Mouse (Mus musculus) midbrain, postnatal 0 days (tissue): ENCODE results near the gene Msrb3. TPM values are rescaled to one million over a fixed set of nuclear protein-coding genes. Genes with fewer than 3 reads are reported as not detected.

Experiments
- ATAC-seq: fragments of 200-750 bp; cut with Nextera tagmentation; 2 replicates; pipeline ENCODE4 v1.8.0; 2017; ENCODE audit warnings: moderate number of reproducible peaks, mild to moderate bottlenecking, moderate TSS enrichment, moderate library complexity; ENCODE audit not compliant: low FRiP score
- DNase-seq: peaks from one replicate; pipeline ENCODE4 v3.0.0-alpha.2; 2015; ENCODE audit warnings: low spot score
- H3K27ac ChIP-seq: fragments of 300-500 bp; sonication (generic); 2 replicates; pipeline ENCODE4 v1.5.1; 2014; ENCODE audit warnings: low read depth, mild to moderate bottlenecking, low read length, mixed read lengths
- H3K27me3 ChIP-seq: fragments of 300-500 bp; sonication (generic); 2 replicates; pipeline ENCODE4 v1.6.1; 2014; ENCODE audit warnings: low read length, control low read depth, mixed read lengths; ENCODE audit not compliant: insufficient read depth
- H3K36me3 ChIP-seq: fragments of 300-500 bp; sonication (generic); 2 replicates; pipeline ENCODE4 v1.6.1; 2014; ENCODE audit warnings: low read length, control low read depth, mixed read lengths; ENCODE audit not compliant: insufficient read depth
- H3K4me1 ChIP-seq: fragments of 300-500 bp; sonication (generic); 2 replicates; pipeline ENCODE4 v1.6.1; 2014; ENCODE audit warnings: mild to moderate bottlenecking, control low read depth, antibody characterized with exemption, low read length, mixed read lengths; ENCODE audit not compliant: insufficient read depth
- H3K4me2 ChIP-seq: fragments of 300-500 bp; sonication (generic); 2 replicates; pipeline ENCODE4 v1.6.1; 2014; ENCODE audit warnings: low read depth, mild to moderate bottlenecking, low read length, mixed read lengths; ENCODE audit not compliant: poor library complexity, severe bottlenecking
- H3K4me3 ChIP-seq: fragments of 300-500 bp; sonication (generic); 2 replicates; pipeline ENCODE4 v1.5.1; 2014; ENCODE audit warnings: low read depth, mild to moderate bottlenecking, low read length, moderate library complexity
- H3K9ac ChIP-seq: fragments of 300-500 bp; sonication (generic); replicated peaks from 2 replicates; pipeline ENCODE4 v1.6.1; 2014; ENCODE audit warnings: mild to moderate bottlenecking, low read length, moderate library complexity, mixed read lengths; ENCODE audit not compliant: poor library complexity, severe bottlenecking
- H3K9me3 ChIP-seq: fragments of 300-500 bp; sonication (generic); 2 replicates; pipeline ENCODE4 v1.6.1; 2016; ENCODE audit warnings: low read length, control low read depth
- CTCF ChIP-seq: IDR thresholded peaks from 2 replicates; pipeline ENCODE4 v1.5.1; 2016; ENCODE audit warnings: antibody characterized with exemption, mild to moderate bottlenecking
- WGBS: fragments of 180-500 bp; shearing (Covaris S2); extraction: QIAGEN DNeasy Blood & Tissue Kit; methylation state at CpG from one replicate; pipeline ENCODE4 v1.1.7; 2014; 5-methylcytosine and 5-hydroxymethylcytosine counted together
- polyA plus RNA-seq: library from polyadenylated mRNA; unstranded; fragments of >200 nt; fragmentation: Nextera tagmentation; extraction: Ambion mirVana; gene quantifications from 2 replicates; pipeline ENCODE4 v1.2.1, GENCODE M21; 2015
- total RNA-seq: library from RNA; depleted of rRNA; stranded (reverse); fragments of >200 nt; gene quantifications from 2 replicates; pipeline ENCODE4 v1.2.3, GENCODE M21; 2014

The Msrb3 gene
- total and polyA plus RNA-seq, 2 experiments from 2014 or later = 0.72 to 5.6 TPM

DNA sequence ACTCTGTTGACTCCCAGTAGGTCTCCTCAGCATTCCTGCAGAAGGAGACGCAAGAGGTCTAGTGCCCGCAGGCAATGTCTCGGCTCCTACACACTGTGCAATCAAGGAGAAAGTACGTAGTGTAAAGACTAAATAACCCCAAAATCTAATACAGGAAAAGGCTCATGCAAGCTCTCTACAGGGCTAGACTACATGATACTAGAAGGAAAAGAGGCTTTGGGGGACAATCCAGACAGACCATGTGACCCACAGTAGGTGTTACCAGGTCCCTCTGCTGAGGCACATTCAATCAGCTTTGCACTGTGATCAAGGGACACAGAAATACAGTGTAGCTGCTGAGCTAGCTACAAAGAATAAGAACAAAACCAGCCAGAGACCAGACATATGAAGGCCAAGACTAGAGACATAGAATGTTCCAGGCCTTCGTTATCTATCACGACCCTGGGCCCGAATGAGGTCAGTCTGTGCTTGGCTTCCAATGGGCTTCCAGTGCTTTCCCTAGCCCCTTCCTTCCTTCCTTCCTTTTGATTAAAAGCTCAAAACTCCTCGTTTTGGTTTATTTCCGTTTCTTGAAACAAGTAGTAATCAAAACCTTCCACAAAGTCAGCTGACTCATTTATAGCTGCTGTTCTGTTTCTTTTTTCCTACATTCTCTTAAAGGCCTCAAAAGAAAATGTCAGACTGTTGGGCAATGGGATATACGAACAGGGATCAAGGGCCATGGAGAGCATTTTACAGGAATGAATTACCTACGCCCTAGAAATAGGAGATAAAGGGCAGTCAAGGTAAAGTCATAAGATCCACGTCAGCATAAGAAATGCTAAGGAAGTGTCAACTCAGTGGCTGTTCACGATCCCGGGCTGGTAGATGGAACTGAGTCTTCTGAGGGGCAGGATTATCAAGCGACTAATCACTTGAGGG is 3.7 kb downstream of the Msrb3 start:
- no peak for ATAC-seq
- Histone ChIP-seq H3K27me3 (no peaks in the 10 kb centered on the region), H3K4me1 (no peaks in the 10 kb centered on the region), H3K4me2 (no peak overlapping the region), H3K9me3 (no peaks in the 10 kb centered on the region), H3K27ac (no peak overlapping the region), H3K4me3 (no peak overlapping the region), H3K36me3 (no peaks in the 10 kb centered on the region), H3K9ac (no peak overlapping the region)
- DNase-seq = no peak
- WGBS = 80% methylated on average over 15 of the region's 15 CpGs
- no peak for TF ChIP-seq CTCF

- WGBS = 85% methylated on average over 4 of the region's 4 CpGs
Observed at GRCm38 (mm10) chr10:120893938-120894337, 5.0 kb downstream of the Msrb3 start.

DNA sequence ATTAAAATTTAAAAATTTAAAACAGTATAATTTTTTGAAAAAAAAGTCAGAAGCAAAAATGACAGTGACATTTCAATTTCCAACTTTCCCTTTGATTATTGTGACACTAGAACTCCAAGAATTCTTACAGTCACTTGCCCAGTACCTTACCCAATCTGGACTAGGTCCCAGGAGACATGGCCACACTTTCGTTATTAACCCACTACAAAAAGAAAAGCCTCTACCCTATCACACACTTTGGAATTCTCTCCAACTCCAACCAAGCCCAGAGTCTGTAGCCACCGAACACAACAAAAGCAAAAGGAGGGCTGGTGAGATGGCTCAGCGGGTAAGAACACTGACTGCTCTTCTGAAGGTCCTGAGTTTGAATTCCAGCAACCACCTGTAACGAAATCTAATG is 7.8 kb downstream of the Msrb3 start:
- H3K27ac ChIP-seq = no peak overlapping the region
- 96% methylated on average over 4 of the region's 4 CpGs for WGBS
- no peaks in the 10 kb centered on the region for H3K36me3 ChIP-seq
- H3K9me3 ChIP-seq = no peaks in the 10 kb centered on the region
- H3K4me3 ChIP-seq = no peak overlapping the region
- H3K27me3 ChIP-seq = no peaks in the 10 kb centered on the region
- ATAC-seq (no peak), DNase-seq (no peak)
- no peak overlapping the region for H3K9ac ChIP-seq
- no peak for TF ChIP-seq CTCF
- no peaks in the 10 kb centered on the region for H3K4me1 ChIP-seq
- H3K4me2 ChIP-seq = no peak overlapping the region

More at GRCm38 (mm10) chr10:120893938-120894337, 5.0 kb downstream of the Msrb3 start:
- no peak for TF ChIP-seq CTCF
- Histone ChIP-seq H3K27me3 (no peaks in the 10 kb centered on the region), H3K9me3 (no peaks in the 10 kb centered on the region), H3K36me3 (no peaks in the 10 kb centered on the region), H3K4me2 (no peak overlapping the region), H3K4me1 (no peaks in the 10 kb centered on the region), H3K27ac (no peak overlapping the region), H3K4me3 (no peak overlapping the region), H3K9ac (no peak overlapping the region)
- ATAC-seq (no peak), DNase-seq (no peak)

GRCm38 (mm10) chr10:120890592-120890991 is 8.3 kb downstream of the Msrb3 start:
- H3K36me3 ChIP-seq = no peaks in the 10 kb centered on the region
- no peaks in the 10 kb centered on the region for H3K27me3 ChIP-seq
- H3K4me2 ChIP-seq = no peak overlapping the region
- no peaks in the 10 kb centered on the region for H3K4me1 ChIP-seq
- no peak overlapping the region for H3K9ac ChIP-seq
- no peak for DNase-seq
- H3K27ac ChIP-seq = no peak overlapping the region
- no peaks in the 10 kb centered on the region for H3K9me3 ChIP-seq
- WGBS = 100% methylated on average over 1 of the region's 1 CpGs
- no peak overlapping the region for H3K4me3 ChIP-seq
- ATAC-seq = no peak
- no peak for TF ChIP-seq CTCF

DNA sequence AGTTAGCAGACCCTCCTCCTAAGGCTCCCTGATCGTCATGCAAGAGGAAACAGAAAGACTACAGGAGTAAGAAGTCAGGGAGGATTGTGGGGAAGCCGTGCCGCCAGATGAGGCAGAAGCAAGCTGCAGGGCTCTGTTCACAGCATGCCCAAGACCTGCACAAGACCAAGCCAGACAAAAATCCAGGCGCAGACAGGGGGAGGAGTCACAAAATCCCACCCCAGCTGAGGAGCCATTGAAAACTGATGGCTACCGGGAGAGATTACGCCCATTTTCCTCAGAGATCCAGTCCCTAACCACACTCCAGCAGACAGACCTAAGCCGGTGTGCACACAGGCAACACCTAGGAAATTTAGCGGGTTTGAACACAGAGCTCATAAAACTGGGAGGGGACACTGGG is 10.4 kb downstream of the Msrb3 start:
- no peaks in the 10 kb centered on the region for H3K9me3 ChIP-seq
- WGBS = 93% methylated on average over 8 of the region's 8 CpGs
- no peak for TF ChIP-seq CTCF
- no peak overlapping the region for H3K4me2 ChIP-seq
- H3K9ac ChIP-seq = no peak overlapping the region
- no peaks in the 10 kb centered on the region for H3K4me1 ChIP-seq
- H3K36me3 ChIP-seq = no peaks in the 10 kb centered on the region
- no peak for DNase-seq
- H3K4me3 ChIP-seq = no peak overlapping the region
- no peaks in the 10 kb centered on the region for H3K27me3 ChIP-seq
- ATAC-seq = no peak
- H3K27ac ChIP-seq = no peak overlapping the region

GRCm38 (mm10) chr10:120884220-120884619 is 14.7 kb downstream of the Msrb3 start:
- Histone ChIP-seq H3K9me3 (no peaks in the 10 kb centered on the region), H3K4me1 (no peaks in the 10 kb centered on the region), H3K4me3 (no peak overlapping the region), H3K36me3 (no peaks in the 10 kb centered on the region), H3K27me3 (no peaks in the 10 kb centered on the region), H3K9ac (no peak overlapping the region), H3K27ac (no peak overlapping the region), H3K4me2 (no peak overlapping the region)
- 84% methylated on average over 14 of the region's 14 CpGs for WGBS
- DNase-seq = no peak
- no peak for ATAC-seq
- TF ChIP-seq CTCF = no peak
